Comparison of ENCODE assay signal across 9 mouse cellular contexts in the genomic region with DNA sequence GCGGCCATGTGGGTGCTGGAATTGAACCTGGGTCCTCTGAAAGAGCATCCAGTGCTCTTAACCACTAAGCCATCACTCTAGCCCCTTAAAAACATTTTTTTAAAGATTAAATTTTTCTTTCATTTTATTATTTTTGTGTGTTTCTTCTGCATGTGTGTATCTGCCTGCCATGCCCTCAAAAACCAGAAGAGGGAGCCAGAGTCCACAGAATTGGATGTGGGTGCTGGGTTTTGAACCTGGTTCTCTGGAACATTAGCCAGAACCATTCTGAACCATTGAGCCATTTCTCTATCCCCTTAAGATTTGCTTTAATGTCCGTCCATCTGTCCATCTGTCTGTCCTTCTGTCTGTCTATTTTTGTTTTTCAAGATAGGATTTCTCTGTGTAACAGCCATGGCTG. TPM values are rescaled to one million over a fixed set of nuclear protein-coding genes. Genes with fewer than 3 reads are reported as not detected.
DNase-seq lines count a peak whose midpoint lies in the region; TF ChIP-seq lines count a peak whose summit lies in the region.
"Had no signal": no experiment of that assay in that cellular context is flagged by ENCODE, and none has a peak within 500 bp of the region (broad histone marks: within the 10 kb centered on the region; RNA-seq: fewer than 3 reads in every experiment).

No protein-coding gene starts in this region.

- 53% methylated on average over 2 of the region's 2 CpGs for WGBS in heart, embryonic 10.5 days

- H3K9me3 ChIP-seq in heart, embryonic 10.5 days = no peaks in the 10 kb centered on the region
- H3K9me3 ChIP-seq in ES-Bruce4 (replicated peaks; ENCODE audit: control insufficient read depth, insufficient read depth, low read length, poor library complexity, severe bottlenecking) = no peaks in the 10 kb centered on the region

- peak; percentile 37 for TF ChIP-seq CTCF in ES-Bruce4 (IDR thresholded peaks at IDR 0.05; ENCODE audit: low read depth, low read length)

- intact Hi-C loops in heart, postnatal 14 days (cut with DNase I) = loop anchor here (1.0 to 10.0 kb wide), 4 partner anchors 57 to 862 kb away; no protein-coding TSS in a partner anchor

- H3K9ac ChIP-seq in ES-Bruce4 (ENCODE audit: low read depth, poor library complexity, severe bottlenecking) = no peak overlapping the region

- TF ChIP-seq POLR2A in ES-Bruce4 (IDR thresholded peaks at IDR 0.05; ENCODE audit: insufficient read depth, low read length) = no peak

- no peak overlapping the region for H3K27ac ChIP-seq in heart, embryonic 10.5 days
- H3K27ac ChIP-seq in ES-Bruce4 (ENCODE audit: insufficient read depth, low read length) = no peak overlapping the region

- DNase-seq in heart, postnatal 14 days = peak; percentile 56 to 64
- DNase-seq in heart, embryonic 10.5 days (ENCODE audit: low spot score) = no peak
- peak; percentile 71 for DNase-seq in 416B (ENCODE audit: low read depth)
- peak; percentile 59 for DNase-seq in embryo, embryonic 9.5 days (ENCODE audit: extremely low spot score)
- peak; percentile 64 for DNase-seq in lung, postnatal 14 days
- DNase-seq in urinary bladder, adult 2 months (ENCODE audit: low spot score) = no peak
- DNase-seq in gastrocnemius, adult 8-10 months (ENCODE audit: low spot score in 2 of 2) = no peak

- H3K4me3 ChIP-seq in heart, embryonic 10.5 days = no peak overlapping the region
- no peak overlapping the region for H3K4me3 ChIP-seq in ES-Bruce4 (ENCODE audit: low read depth, low read length)
- H3K4me3 ChIP-seq: erythroblast, embryonic 14.5 days had no signal

- no peaks in the 10 kb centered on the region for H3K27me3 ChIP-seq in heart, embryonic 10.5 days (ENCODE audit: insufficient read depth, poor library complexity, severe bottlenecking)
- H3K27me3 ChIP-seq in ES-Bruce4 (ENCODE audit: control insufficient read depth, insufficient read depth, low read length, poor library complexity, severe bottlenecking) = no peaks in the 10 kb centered on the region

- H3K4me1 ChIP-seq in heart, embryonic 10.5 days = peaks cover 16% of the 10 kb centered on the region
- H3K4me1 ChIP-seq in ES-Bruce4 (ENCODE audit: control insufficient read depth, insufficient read depth, low read length) = no peaks in the 10 kb centered on the region

- H3K36me3 ChIP-seq in heart, embryonic 10.5 days = no peaks in the 10 kb centered on the region
- H3K36me3 ChIP-seq in ES-Bruce4 (ENCODE audit: control insufficient read depth, insufficient read depth, low read length, poor library complexity, severe bottlenecking) = no peaks in the 10 kb centered on the region

- no peak for TF ChIP-seq EP300 in ES-Bruce4 (IDR thresholded peaks at IDR 0.05; ENCODE audit: insufficient read depth, low read depth, low read length)

RNA-seq across cellular contexts. Expression of gene Pfkfb4, which starts 11.6 kb away (rescaled TPM):
- 1 to 10 TPM; 1.9 to 3.2 TPM for total RNA-seq in heart, postnatal 14 days (2021)
- polyA plus RNA-seq in heart, embryonic 10.5 days (2016; fragmentation: Nextera tagmentation; extraction: Ambion mirVana) = 6.9 and 9.4 TPM in 2 replicates
- polyA plus RNA-seq in ES-Bruce4 (2011; ENCODE audit: insufficient read depth, insufficient read length, low read depth, missing spikeins) = 3.9 and 4.4 TPM in 2 replicates
- polyA plus RNA-seq in urinary bladder, adult 2 months (2012; rRNA removed) = 16.3 and 19.4 TPM in 2 replicates
- total RNA-seq in gastrocnemius, adult 8-10 months (2022) = 10 to 100 TPM; 21.5 to 37.8 (median 35.0) TPM

RNA-seq across cellular contexts. Expression of gene Ucn2, which starts 17.4 kb away (rescaled TPM):
- under 1 TPM in 1 of 2 experiments, not detected in 1; 0.20 TPM for total RNA-seq in heart, postnatal 14 days (2021)
- not detected in 2 replicates for polyA plus RNA-seq in heart, embryonic 10.5 days (2016; fragmentation: Nextera tagmentation; extraction: Ambion mirVana)
- polyA plus RNA-seq in ES-Bruce4 (2011; ENCODE audit: insufficient read depth, insufficient read length, low read depth, missing spikeins) = not detected in 2 replicates
- polyA plus RNA-seq in urinary bladder, adult 2 months (2012; rRNA removed) = 0.43 and 0.51 TPM in 2 replicates
- total RNA-seq in gastrocnemius, adult 8-10 months (2022) = 1 to 10 TPM in 1 of 4 experiments, under 1 TPM in 2, not detected in 1; 0.27 to 1.2 (median 0.51) TPM
- polyA plus RNA-seq: erythroblast, embryonic 14.5 days had no signal

RNA-seq across cellular contexts. Expression of gene Shisa5, which starts 35.2 kb away (rescaled TPM):
- total RNA-seq in heart, postnatal 14 days (2021) = 10 to 100 TPM; 49.5 to 50.0 TPM
- 58.2 and 68.5 TPM in 2 replicates for polyA plus RNA-seq in heart, embryonic 10.5 days (2016; fragmentation: Nextera tagmentation; extraction: Ambion mirVana)
- polyA plus RNA-seq in ES-Bruce4 (2011; ENCODE audit: insufficient read depth, insufficient read length, low read depth, missing spikeins) = 48.3 and 53.5 TPM in 2 replicates
- polyA plus RNA-seq in urinary bladder, adult 2 months (2012; rRNA removed) = 201 and 202 TPM in 2 replicates
- total RNA-seq in gastrocnemius, adult 8-10 months (2022) = 10 to 100 TPM in 2 of 4 experiments, 1 to 10 TPM in 2; 7.0 to 11.8 (median 9.1) TPM

RNA-seq across cellular contexts. Expression of gene Col7a1, which starts 49.8 kb away (rescaled TPM):
- total RNA-seq in heart, postnatal 14 days (2021) = 1 to 10 TPM in 1 of 2 experiments, under 1 TPM in 1; 0.33 to 1.1 TPM
- 1.0 and 1.8 TPM in 2 replicates for polyA plus RNA-seq in heart, embryonic 10.5 days (2016; fragmentation: Nextera tagmentation; extraction: Ambion mirVana)
- 4.8 and 6.5 TPM in 2 replicates for polyA plus RNA-seq in ES-Bruce4 (2011; ENCODE audit: insufficient read depth, insufficient read length, low read depth, missing spikeins)
- 3.3 and 4.7 TPM in 2 replicates for polyA plus RNA-seq in urinary bladder, adult 2 months (2012; rRNA removed)
- total RNA-seq in gastrocnemius, adult 8-10 months (2022) = 1 to 10 TPM; 1.2 to 3.1 (median 2.2) TPM

RNA-seq across cellular contexts. Expression of gene Trex1, which starts 56.3 kb away (rescaled TPM):
- total RNA-seq in heart, postnatal 14 days (2021) = 10 to 100 TPM; 10.4 to 10.6 TPM
- polyA plus RNA-seq in heart, embryonic 10.5 days (2016; fragmentation: Nextera tagmentation; extraction: Ambion mirVana) = 8.2 and 8.9 TPM in 2 replicates
- polyA plus RNA-seq in ES-Bruce4 (2011; ENCODE audit: insufficient read depth, insufficient read length, low read depth, missing spikeins) = 2.4 TPM in 1 of 2 replicates, not detected in the other
- polyA plus RNA-seq in urinary bladder, adult 2 months (2012; rRNA removed) = 37.3 and 41.4 TPM in 2 replicates
- 10 to 100 TPM; 11.4 to 17.2 (median 13.0) TPM for total RNA-seq in gastrocnemius, adult 8-10 months (2022)

Comparison
In these comparisons a context has a peak if more than half of its experiments do, and no peak if none do; other contexts are left out.
1. DNase-seq: peak in heart, postnatal 14 days (2 of 2), 416B (single experiment), embryo, embryonic 9.5 days (single experiment) and lung, postnatal 14 days (single experiment); none in heart, embryonic 10.5 days (single experiment), urinary bladder, adult 2 months (single experiment) and gastrocnemius, adult 8-10 months (0 of 2).